19 mouse cellular contexts compared by ENCODE assay signal in the genomic region with DNA sequence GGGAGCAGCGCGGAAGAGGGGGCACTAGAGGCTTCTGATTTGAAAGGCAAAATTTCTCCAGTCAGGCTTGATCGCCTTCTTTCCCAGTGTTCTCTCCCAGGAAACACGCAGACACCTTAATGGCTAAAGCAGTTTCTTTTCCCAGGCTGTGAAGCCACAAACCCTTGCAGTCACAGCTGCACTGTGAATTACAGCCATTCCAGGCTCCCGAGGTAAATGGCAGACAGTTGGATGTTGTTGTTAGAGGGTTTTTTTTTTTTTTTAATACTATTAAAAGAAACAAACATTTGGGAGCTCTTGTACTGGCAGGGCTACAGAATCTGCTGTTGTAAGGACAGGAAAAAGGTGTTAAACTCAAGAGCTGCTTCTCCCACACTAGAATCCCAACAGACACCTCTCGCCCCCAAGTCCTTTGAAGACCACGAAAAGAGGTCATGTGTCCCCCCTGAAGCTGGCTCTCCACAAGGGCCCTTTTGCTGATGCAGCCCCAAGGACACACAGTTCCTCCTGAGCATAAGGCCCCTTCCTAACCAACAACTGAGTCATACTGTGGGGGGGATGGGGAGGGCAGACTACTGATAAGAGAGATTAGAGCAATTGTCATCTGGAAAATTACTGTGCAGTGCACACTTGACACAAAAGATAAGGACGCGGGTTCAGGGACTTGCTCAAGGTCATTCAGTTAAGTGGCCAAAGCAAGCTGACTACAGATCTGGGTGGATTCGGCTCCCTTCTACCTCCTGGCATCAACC. TPM values are rescaled to one million over a fixed set of nuclear protein-coding genes. Genes with fewer than 3 reads are reported as not detected.
DNase-seq lines count a peak whose midpoint lies in the region; ATAC-seq and TF ChIP-seq lines count a peak whose summit lies in the region.
"Had no signal": no experiment of that assay in that cellular context is flagged by ENCODE, and none has a peak within 500 bp of the region (broad histone marks: within the 10 kb centered on the region; RNA-seq: fewer than 3 reads in every experiment).

No protein-coding gene starts in this region.

- H3K9ac ChIP-seq in kidney, postnatal 0 days (ENCODE audit: low read depth, low read length) = no peak overlapping the region
- H3K9ac ChIP-seq: hindbrain, embryonic 15.5 days; midbrain, embryonic 12.5 days had no signal

- no peaks in the 10 kb centered on the region for H3K9me3 ChIP-seq in kidney, postnatal 0 days (replicated peaks; ENCODE audit: low read length)
- H3K9me3 ChIP-seq: hindbrain, embryonic 15.5 days; midbrain, embryonic 12.5 days had no signal

- no peak overlapping the region for H3K4me2 ChIP-seq in kidney, postnatal 0 days (ENCODE audit: low read length)
- H3K4me2 ChIP-seq: hindbrain, embryonic 15.5 days; midbrain, embryonic 12.5 days had no signal

- H3K27me3 ChIP-seq in kidney, postnatal 0 days (ENCODE audit: insufficient read depth, low read length) = no peaks in the 10 kb centered on the region
- H3K27me3 ChIP-seq: hindbrain, embryonic 15.5 days; midbrain, embryonic 12.5 days had no signal

- WGBS in kidney, postnatal 0 days = 38% methylated on average over 10 of the region's 10 CpGs

- DNase-seq in frontal cortex, postnatal 10 days (ENCODE audit: low spot score in 2 of 2) = no peak
- peak; percentile 23 for DNase-seq in kidney, postnatal 0 days (ENCODE audit: low spot score)
- DNase-seq in kidney, postnatal 14 days = no peak
- peak; percentile 66 for DNase-seq in 416B (ENCODE audit: low read depth)
- peak; percentile 79 for DNase-seq in adrenal gland, adult 2 months
- DNase-seq in thymus, postnatal 10 days (ENCODE audit: low spot score in 2 of 2) = no peak
- no peak for DNase-seq in thymus, postnatal 14 days
- DNase-seq: B cell, adult 2 months; cerebellum, adult 18-20 months; gastrocnemius, postnatal 25 days; kidney, adult 11 months; liver; lung, adult 2 months; lung, postnatal 4 days had no signal

- H3K4me3 ChIP-seq in kidney, postnatal 0 days (replicated peaks; ENCODE audit: low read depth, low read length) = no peak overlapping the region
- H3K4me3 ChIP-seq: hindbrain, embryonic 15.5 days; midbrain, embryonic 12.5 days had no signal

- no peak for TF ChIP-seq CTCF in kidney, postnatal 0 days (IDR thresholded peaks at IDR 0.05; ENCODE audit: low read depth)

- no peak overlapping the region for H3K27ac ChIP-seq in kidney, postnatal 0 days
- H3K27ac ChIP-seq: hindbrain, embryonic 15.5 days; midbrain, embryonic 12.5 days had no signal

- 0 out of 2 replicates have a peak, but pooled peaks cover 5% of the 10 kb centered on the region for H3K4me1 ChIP-seq in kidney, postnatal 0 days (replicated peaks; ENCODE audit: insufficient read depth, low read length)

- ATAC-seq in frontal cortex, adult (ENCODE audit: low TSS enrichment) = peak; percentile 31; the same call in 1 of the 2 replicates
- no peak for ATAC-seq in kidney, postnatal 0 days (replicated peaks; ENCODE audit: low FRiP score, low read depth)

- H3K36me3 ChIP-seq in kidney, postnatal 0 days (ENCODE audit: insufficient read depth, low read length) = no peaks in the 10 kb centered on the region
- H3K36me3 ChIP-seq: G1E; hindbrain, embryonic 15.5 days; midbrain, embryonic 12.5 days had no signal

RNA-seq across cellular contexts. Expression of gene Fam216b, which starts 30.8 kb away (rescaled TPM):
- not detected in 2 replicates for polyA plus RNA-seq in kidney, postnatal 0 days (2015; fragmentation: Nextera tagmentation; extraction: Ambion mirVana)
- total RNA-seq in adrenal gland, adult 2 months (2021) = not detected
- not detected in 2 replicates for polyA plus RNA-seq in adrenal gland, adult 2 months (2012; rRNA removed)
- total RNA-seq: gastrocnemius, postnatal 25 days had no signal
- polyA plus RNA-seq: forebrain, embryonic 11.5 days; G1E; midbrain, embryonic 12.5 days had no signal

Comparison
In these comparisons a context has a peak if more than half of its experiments do, and no peak if none do; other contexts are left out.
1. DNase-seq: peak in kidney, postnatal 0 days (single experiment), 416B (single experiment) and adrenal gland, adult 2 months (single experiment); none in frontal cortex, postnatal 10 days (0 of 2), kidney, postnatal 14 days (single experiment), thymus, postnatal 10 days (0 of 2) and thymus, postnatal 14 days (single experiment).